Mouse (Mus musculus): ENCODE results near the gene Crkl. TPM values are rescaled to one million over a fixed set of nuclear protein-coding genes. Genes with fewer than 3 reads are reported as not detected.

Gene Crkl
- 79.1 and 86.2 TPM in 2 replicates for polyA plus RNA-seq (2015; fragmentation: Nextera tagmentation; extraction: Ambion mirVana)

GRCm38 (mm10) chr16:17451541-17452372 is at the start of gene Crkl:
Crkl (plus strand) TSS chr16:17451987.
- H3K9ac ChIP-seq = peak within 1 kb of the TSS; percentile 96
- WGBS = under 1% methylated on average over 63 of the region's 63 CpGs
- H3K4me1 ChIP-seq (replicated peaks) = peaks cover 31% of the 10 kb centered on the region
- ATAC-seq (ENCODE audit: low FRiP score) = peak; percentile 96
- peak within 1 kb of the TSS; percentile 99 for H3K4me3 ChIP-seq
- H3K9me3 ChIP-seq = no peaks in the 10 kb centered on the region
- H3K4me2 ChIP-seq = peak within 1 kb of the TSS; percentile 97
- peaks cover 9% of the 10 kb centered on the region for H3K36me3 ChIP-seq
- no peaks in the 10 kb centered on the region for H3K27me3 ChIP-seq
- peak within 1 kb of the TSS; percentile 98 for H3K27ac ChIP-seq

- 66% methylated on average over 1 of the region's 1 CpGs for WGBS
- Histone ChIP-seq H3K36me3 (0 out of 2 replicates have a peak, but pooled peaks cover 8% of the 10 kb centered on the region), H3K27ac (no peak overlapping the region), H3K9ac (no peak overlapping the region), H3K4me3 (no peak overlapping the region), H3K9me3 (no peaks in the 10 kb centered on the region), H3K4me2 (no peak overlapping the region), H3K4me1 (replicated peaks) (peaks cover 39% of the 10 kb centered on the region), H3K27me3 (no peaks in the 10 kb centered on the region)
- no peak for ATAC-seq (ENCODE audit: low FRiP score)
These were observed 48.9 kb upstream of the Crkl start for GRCm38 (mm10) chr16:17402855-17403254.

DNA sequence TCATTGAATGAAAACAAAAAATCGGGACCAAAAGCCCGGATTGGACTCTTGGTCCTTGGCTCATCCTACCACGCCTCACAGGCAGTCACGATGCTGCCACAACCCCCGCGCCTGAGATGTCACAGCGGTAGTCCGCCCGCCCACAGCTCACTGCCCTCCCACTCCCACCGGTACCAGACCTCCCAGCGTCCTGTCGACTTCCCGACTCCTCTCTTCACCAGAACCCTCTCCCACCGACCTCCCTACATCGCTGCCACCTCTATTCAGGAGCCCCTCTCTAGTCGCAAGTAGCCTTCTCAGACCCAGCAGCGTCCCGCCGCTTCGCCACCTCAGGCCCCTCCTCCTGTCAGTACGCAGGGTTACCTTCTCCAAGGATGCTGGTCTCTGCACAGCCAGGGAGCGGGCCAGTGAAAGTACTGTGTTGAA is 46.5 kb upstream of the Crkl start:
- Histone ChIP-seq H3K27me3 (no peaks in the 10 kb centered on the region), H3K9me3 (no peaks in the 10 kb centered on the region), H3K27ac (peak overlapping the region; percentile 90), H3K36me3 (peaks cover 11% of the 10 kb centered on the region; the same call in 1 of the 2 replicates), H3K4me1 (replicated peaks) (peaks cover 52% of the 10 kb centered on the region), H3K4me3 (peak overlapping the region; percentile 69), H3K9ac (peak overlapping the region; percentile 84), H3K4me2 (peak overlapping the region; percentile 73)
- under 1% methylated on average over 22 of the region's 22 CpGs for WGBS
- ATAC-seq (ENCODE audit: low FRiP score) = peak; percentile 89

- H3K27me3 ChIP-seq = no peaks in the 10 kb centered on the region
- ATAC-seq (ENCODE audit: low FRiP score) = peak; percentile 98
- H3K9me3 ChIP-seq = no peaks in the 10 kb centered on the region
- H3K4me2 ChIP-seq = peak within 1 kb of the TSS; percentile 73
- peak within 1 kb of the TSS; percentile 90 for H3K27ac ChIP-seq
- peak within 1 kb of the TSS; percentile 84 for H3K9ac ChIP-seq
- peaks cover 11% of the 10 kb centered on the region; the same call in 1 of the 2 replicates for H3K36me3 ChIP-seq
- H3K4me1 ChIP-seq (replicated peaks) = peaks cover 51% of the 10 kb centered on the region
- WGBS = 1% methylated on average over 58 of the region's 69 CpGs
- H3K4me3 ChIP-seq = peak within 1 kb of the TSS; percentile 69
These were observed 45.9 kb upstream of the Crkl start, which contains the start of the genes Snap29 and Pi4ka for GRCm38 (mm10) chr16:17405736-17406443. Snap29 (plus strand) TSS chr16:17405986. Pi4ka (minus strand) TSS chr16:17406314.

DNA sequence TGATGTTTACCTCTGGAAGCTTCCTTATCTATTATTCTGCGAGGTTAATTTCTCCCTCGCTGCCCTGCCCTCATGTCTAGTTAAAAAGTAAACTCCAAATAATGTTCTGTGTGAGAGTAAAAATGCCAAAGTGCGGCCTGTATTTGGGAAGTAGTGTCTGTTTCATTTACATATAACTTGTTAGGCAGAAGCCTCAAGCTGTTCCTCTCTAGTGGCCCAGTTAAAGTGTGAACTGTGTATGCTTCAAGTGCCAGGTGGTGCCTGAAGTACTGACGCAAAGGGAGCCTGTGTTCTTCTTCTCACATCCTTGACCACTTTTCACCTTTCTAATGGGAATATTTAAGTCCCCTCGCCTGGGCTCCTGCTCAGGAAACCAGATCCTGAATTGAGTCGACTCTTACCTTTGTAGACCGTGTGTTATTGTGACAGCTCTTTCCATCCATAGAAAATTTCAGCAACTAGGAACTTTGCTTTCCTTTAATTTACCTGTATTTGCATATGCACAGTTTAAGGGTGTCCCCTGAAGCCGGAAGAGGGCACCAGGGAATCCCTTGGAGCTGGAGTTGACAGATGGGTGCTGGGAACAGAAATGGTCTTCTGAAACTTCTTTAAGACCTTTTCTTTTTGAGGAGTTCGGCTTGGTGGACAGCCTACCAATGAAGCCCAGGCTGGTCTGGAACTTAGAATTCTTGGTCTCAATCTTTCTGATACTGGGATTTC is 45.1 kb upstream of the Crkl start:
- Histone ChIP-seq H3K4me3 (peak overlapping the region; percentile 69), H3K36me3 (peaks cover 11% of the 10 kb centered on the region; the same call in 1 of the 2 replicates), H3K9me3 (no peaks in the 10 kb centered on the region), H3K27ac (no peak overlapping the region), H3K4me1 (replicated peaks) (peaks cover 45% of the 10 kb centered on the region), H3K4me2 (peak overlapping the region; percentile 67), H3K27me3 (no peaks in the 10 kb centered on the region), H3K9ac (peak overlapping the region; percentile 84)
- no peak for ATAC-seq (ENCODE audit: low FRiP score)
- 43% methylated on average over 9 of the region's 9 CpGs for WGBS

DNA sequence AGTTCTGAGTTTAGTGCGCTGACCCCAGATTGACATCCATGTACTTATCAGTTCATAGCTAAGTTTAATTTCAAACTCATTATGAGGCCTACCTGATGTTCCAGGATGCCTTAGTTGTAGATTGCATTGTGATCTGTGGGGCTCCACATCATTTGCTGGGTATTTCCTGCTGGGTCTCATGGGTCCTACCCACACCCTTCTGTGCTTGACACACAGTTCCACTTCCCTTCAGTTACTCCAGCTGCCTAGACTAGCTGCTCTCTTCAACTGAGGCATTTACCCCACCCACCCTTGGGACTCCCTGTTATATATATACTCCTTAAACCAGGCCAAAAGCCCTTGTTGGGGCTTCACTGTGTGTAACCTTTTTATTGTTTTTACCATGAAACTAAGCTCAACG is 42.7 kb upstream of the Crkl start:
- H3K9ac ChIP-seq = no peak overlapping the region
- peaks cover 37% of the 10 kb centered on the region for H3K4me1 ChIP-seq (replicated peaks)
- H3K36me3 ChIP-seq = peaks cover 3% of the 10 kb centered on the region; the same call in 1 of the 2 replicates
- no peaks in the 10 kb centered on the region for H3K9me3 ChIP-seq
- ATAC-seq (ENCODE audit: low FRiP score) = no peak
- H3K4me3 ChIP-seq = no peak overlapping the region
- H3K27me3 ChIP-seq = no peaks in the 10 kb centered on the region
- no peak overlapping the region for H3K27ac ChIP-seq
- H3K4me2 ChIP-seq = no peak overlapping the region
- 97% methylated on average over 2 of the region's 2 CpGs for WGBS

- H3K4me2 ChIP-seq = no peak overlapping the region
- no peak overlapping the region for H3K27ac ChIP-seq
- peaks cover 27% of the 10 kb centered on the region for H3K4me1 ChIP-seq (replicated peaks)
- no peaks in the 10 kb centered on the region for H3K9me3 ChIP-seq
- H3K27me3 ChIP-seq = no peaks in the 10 kb centered on the region
- no peak for ATAC-seq (ENCODE audit: low FRiP score)
- H3K4me3 ChIP-seq = no peak overlapping the region
- H3K36me3 ChIP-seq = peaks cover 3% of the 10 kb centered on the region; the same call in 1 of the 2 replicates
- 74% methylated on average over 4 of the region's 4 CpGs for WGBS
- H3K9ac ChIP-seq = no peak overlapping the region
These were observed 41.6 kb upstream of the Crkl start for GRCm38 (mm10) chr16:17410209-17410608.

- Histone ChIP-seq H3K9me3 (no peaks in the 10 kb centered on the region), H3K4me2 (no peak overlapping the region), H3K4me1 (replicated peaks) (no peaks in the 10 kb centered on the region), H3K36me3 (peaks cover 72% of the 10 kb centered on the region), H3K27me3 (no peaks in the 10 kb centered on the region), H3K27ac (no peak overlapping the region), H3K4me3 (no peak overlapping the region), H3K9ac (no peak overlapping the region)
- 91% methylated on average over 3 of the region's 3 CpGs for WGBS
- no peak for ATAC-seq (ENCODE audit: low FRiP score)
These were observed 28.8 kb upstream of the Crkl start for GRCm38 (mm10) chr16:17423021-17423420.

DNA sequence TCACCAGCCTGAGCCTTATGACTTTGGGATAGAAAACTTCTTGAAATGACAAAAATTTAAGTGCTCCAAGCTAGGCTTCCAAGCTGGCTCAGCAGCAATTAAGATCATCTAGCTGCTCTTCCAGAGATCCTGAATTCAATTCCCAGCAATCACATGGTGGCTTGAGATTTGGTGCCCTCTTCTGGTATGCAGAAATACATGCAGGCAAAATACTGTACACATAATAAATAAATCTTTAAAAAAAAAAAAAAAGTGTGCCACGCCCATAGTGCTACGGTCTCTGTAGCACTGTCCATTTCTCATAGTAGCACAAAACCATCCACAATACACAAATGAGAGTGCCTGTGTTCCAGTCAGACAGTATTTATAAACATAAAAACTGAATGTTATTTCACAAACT is 19.2 kb upstream of the Crkl start:
- no peak overlapping the region for H3K27ac ChIP-seq
- ATAC-seq (ENCODE audit: low FRiP score) = no peak
- no peaks in the 10 kb centered on the region for H3K27me3 ChIP-seq
- H3K36me3 ChIP-seq = peaks cover 32% of the 10 kb centered on the region
- H3K4me2 ChIP-seq = no peak overlapping the region
- H3K4me3 ChIP-seq = no peak overlapping the region
- WGBS = 78% methylated on average over 2 of the region's 2 CpGs
- H3K9me3 ChIP-seq = no peaks in the 10 kb centered on the region
- H3K4me1 ChIP-seq (replicated peaks) = no peaks in the 10 kb centered on the region
- no peak overlapping the region for H3K9ac ChIP-seq

DNA sequence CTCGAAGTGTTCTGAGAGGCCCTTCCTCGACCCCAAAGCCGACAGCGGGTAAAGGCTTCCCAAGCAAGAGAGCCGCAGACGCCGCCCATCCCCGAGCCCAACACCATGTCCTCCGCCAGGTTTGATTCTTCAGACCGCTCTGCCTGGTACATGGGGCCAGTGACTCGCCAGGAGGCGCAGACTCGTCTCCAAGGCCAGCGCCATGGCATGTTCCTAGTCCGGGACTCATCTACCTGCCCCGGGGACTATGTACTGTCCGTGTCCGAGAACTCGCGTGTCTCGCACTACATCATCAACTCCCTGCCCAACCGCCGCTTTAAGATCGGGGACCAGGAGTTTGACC is 557 bp downstream of the Crkl start:
- Histone ChIP-seq H3K4me3 (peak overlapping the region; percentile 99), H3K4me1 (replicated peaks) (peaks cover 37% of the 10 kb centered on the region), H3K36me3 (peaks cover 15% of the 10 kb centered on the region), H3K9me3 (no peaks in the 10 kb centered on the region), H3K27me3 (no peaks in the 10 kb centered on the region), H3K9ac (peak overlapping the region; percentile 96), H3K4me2 (peak overlapping the region; percentile 97), H3K27ac (peak overlapping the region; percentile 98)
- WGBS = under 1% methylated on average over 24 of the region's 24 CpGs
- ATAC-seq (ENCODE audit: low FRiP score) = peak; percentile 59

DNA sequence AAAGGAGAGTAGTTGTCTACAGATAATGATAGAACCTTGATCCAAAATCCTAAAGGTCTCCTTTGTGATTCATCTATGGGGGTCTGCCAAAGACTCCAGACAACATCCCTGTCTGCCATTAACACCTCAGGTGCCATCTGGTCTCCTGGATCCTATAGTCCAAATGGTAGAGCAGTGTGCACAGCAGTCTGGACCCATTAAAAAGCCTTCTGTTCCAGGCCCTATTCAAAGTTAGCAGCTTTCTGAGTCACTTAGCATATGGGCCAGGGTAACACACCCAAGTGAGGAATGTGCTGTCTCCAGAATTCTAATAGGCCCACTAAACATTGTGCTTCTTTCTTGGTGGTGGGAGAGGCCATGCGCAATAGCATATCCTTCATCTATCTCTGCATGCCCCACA is 5.1 kb downstream of the Crkl start:
- Histone ChIP-seq H3K27me3 (no peaks in the 10 kb centered on the region), H3K36me3 (peaks cover 39% of the 10 kb centered on the region), H3K4me1 (replicated peaks) (peaks cover 33% of the 10 kb centered on the region), H3K27ac (no peak overlapping the region), H3K4me2 (no peak overlapping the region), H3K9me3 (no peaks in the 10 kb centered on the region), H3K4me3 (no peak overlapping the region), H3K9ac (no peak overlapping the region)
- 98% methylated on average over 1 of the region's 1 CpGs for WGBS
- no peak for ATAC-seq (ENCODE audit: low FRiP score)

DNA sequence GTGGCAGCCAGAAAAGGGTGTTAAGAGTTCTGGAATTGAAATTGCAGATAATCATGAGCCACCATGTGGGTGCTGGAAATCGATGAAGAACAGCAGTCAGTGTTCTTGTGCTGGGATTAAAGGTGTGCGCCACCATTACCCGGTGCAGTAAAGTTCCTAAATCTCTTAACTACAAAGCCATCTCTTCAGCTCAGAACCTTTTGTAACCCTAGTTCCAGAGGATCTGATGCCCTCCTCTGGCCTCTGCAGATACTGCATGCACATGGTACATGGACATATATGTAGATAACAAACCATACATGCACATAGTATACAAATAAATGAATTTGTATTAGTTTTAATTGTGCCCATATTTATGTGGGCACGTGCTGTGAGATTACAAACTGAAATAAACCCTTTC is 8.5 kb downstream of the Crkl start:
- Histone ChIP-seq H3K27me3 (no peaks in the 10 kb centered on the region), H3K36me3 (peaks cover 42% of the 10 kb centered on the region), H3K27ac (no peak overlapping the region), H3K9me3 (no peaks in the 10 kb centered on the region), H3K9ac (no peak overlapping the region), H3K4me1 (replicated peaks) (peaks cover 19% of the 10 kb centered on the region), H3K4me3 (no peak overlapping the region), H3K4me2 (no peak overlapping the region)
- 93% methylated on average over 4 of the region's 4 CpGs for WGBS
- no peak for ATAC-seq (ENCODE audit: low FRiP score)

All from hindbrain, embryonic 13.5 days (tissue).